11 mouse cellular contexts compared by ENCODE assay signal in genomic region chr8:56682564-56682963, GRCm38 (mm10).
A peak's percentile ranks its signal among the peaks of the same experiment; 100 is the strongest.
DNase-seq lines count a peak whose midpoint lies in the region; ATAC-seq and TF ChIP-seq lines count a peak whose summit lies in the region.
"Had no signal": no experiment of that assay in that cellular context is flagged by ENCODE, and none has a peak within 500 bp of the region (broad histone marks: within the 10 kb centered on the region; RNA-seq: fewer than 3 reads in every experiment).

No protein-coding gene starts in this region.

- TF ChIP-seq EP300 in heart, adult 2 months (IDR thresholded peaks at IDR 0.05; ENCODE audit: insufficient read depth, low read depth, low read length) = no peak
- TF ChIP-seq EP300 in lung, postnatal 0 days (IDR thresholded peaks at IDR 0.05) = no peak

- no peaks in the 10 kb centered on the region for H3K27me3 ChIP-seq in heart, adult 2 months (ENCODE audit: control insufficient read depth, insufficient read depth, low read length)
- no peaks in the 10 kb centered on the region for H3K27me3 ChIP-seq in lung, postnatal 0 days (replicated peaks; ENCODE audit: insufficient read depth, low read length)

- intact Hi-C loops in heart, adult 2 months (cut with DNase I) = loop anchor here (5.0 kb wide), 3 partner anchors 200 to 745 kb away; no protein-coding TSS in a partner anchor
- intact Hi-C loops in heart, postnatal 14 days (cut with DNase I) = loop anchor here (5.0 kb wide), 2 partner anchors 650 to 745 kb away; no protein-coding TSS in a partner anchor

- TF ChIP-seq CTCF in heart, adult 2 months (IDR thresholded peaks at IDR 0.05) = peak; percentile 67
- TF ChIP-seq CTCF in lung, postnatal 0 days (IDR thresholded peaks at IDR 0.05) = peak; percentile 64

- no peak for DNase-seq in heart, adult 2 months
- no peak for DNase-seq in heart, postnatal 14 days
- DNase-seq in lung, postnatal 0 days (ENCODE audit: low spot score) = peak; percentile 45
- no peak for DNase-seq in lung, postnatal 10 days
- peak; percentile 23 for DNase-seq in brain, adult 2 months (ENCODE audit: low read depth, low spot score)
- peak; percentile 6 for DNase-seq in retina, postnatal 7 days (ENCODE audit: low read depth, low spot score)
- no peak for DNase-seq in kidney, postnatal 14 days
- no peak for DNase-seq in testis, postnatal 10 days (ENCODE audit: low spot score)
- DNase-seq: cerebellum, postnatal 36 days; kidney, adult 2 months had no signal

- no peak for TF ChIP-seq POLR2A in heart, adult 2 months (IDR thresholded peaks at IDR 0.05; ENCODE audit: insufficient read depth, low read depth, low read length)

- H3K27ac ChIP-seq in heart, adult 2 months = no peak overlapping the region
- H3K27ac ChIP-seq in lung, postnatal 0 days (ENCODE audit: low read length) = no peak overlapping the region

- WGBS in heart, adult 2 months = 6% methylated on average over 3 of the region's 3 CpGs
- 13% methylated on average over 3 of the region's 3 CpGs for WGBS in lung, postnatal 0 days

- H3K4me3 ChIP-seq in heart, adult 2 months = no peak overlapping the region
- H3K4me3 ChIP-seq in lung, postnatal 0 days (ENCODE audit: low read depth, low read length) = no peak overlapping the region

- H3K9me3 ChIP-seq in lung, postnatal 0 days (ENCODE audit: low read length) = no peaks in the 10 kb centered on the region

- no peaks in the 10 kb centered on the region for H3K79me2 ChIP-seq in heart, adult 2 months (replicated peaks; ENCODE audit: control insufficient read depth, insufficient read depth, low read length)

- no peak for ATAC-seq in lung, postnatal 0 days

- no peaks in the 10 kb centered on the region for H3K4me1 ChIP-seq in heart, adult 2 months (ENCODE audit: control insufficient read depth, insufficient read depth, low read length)
- H3K4me1 ChIP-seq in lung, postnatal 0 days (ENCODE audit: insufficient read depth, low read depth, low read length) = no peaks in the 10 kb centered on the region

- H3K9ac ChIP-seq in heart, adult 2 months (ENCODE audit: low read depth, low read length) = no peak overlapping the region
- no peak overlapping the region for H3K9ac ChIP-seq in lung, postnatal 0 days (replicated peaks; ENCODE audit: low read depth)

- no peak overlapping the region for H3K4me2 ChIP-seq in lung, postnatal 0 days (replicated peaks; ENCODE audit: low read depth, low read length)
- H3K4me2 ChIP-seq: heart, embryonic 11.5 days had no signal

- no peaks in the 10 kb centered on the region for H3K36me3 ChIP-seq in heart, adult 2 months (ENCODE audit: control insufficient read depth, insufficient read depth, low read length)
- H3K36me3 ChIP-seq in lung, postnatal 0 days (ENCODE audit: insufficient read depth, low read length) = no peaks in the 10 kb centered on the region

Comparison
In these comparisons a context has a peak if more than half of its experiments do, and no peak if none do; other contexts are left out.
1. DNase-seq: peak in lung, postnatal 0 days (single experiment), brain, adult 2 months (single experiment) and retina, postnatal 7 days (single experiment); none in heart, adult 2 months (0 of 2), heart, postnatal 14 days (0 of 2), lung, postnatal 10 days (single experiment), kidney, postnatal 14 days (single experiment) and testis, postnatal 10 days (single experiment).